Mouse (Mus musculus): ENCODE measurements around the gene Fam210b.

Gene Fam210b

GRCm38 (mm10) chr2:172405011-172405410 is 59.6 kb downstream of the Fam210b start:
- DNase-seq, result no peak
